Mouse (Mus musculus): ENCODE measurements around the gene Gm21789.
"Not testable (repeated sequence)": the region's sequence is repeated elsewhere in the genome, so short reads cannot be mapped to it uniquely, and the experiment has no call there.

The Gm21789 gene

GRCm38 (mm10) chrX:32941468-32941867 is at the start of gene Gm21789:
TSS of gene Gm21789 (plus strand) at chrX:32941768.
- not testable (repeated sequence) for DNase-seq

- not testable (repeated sequence) for DNase-seq
These were observed 47.2 kb upstream of the Gm21789 start, which contains the start of gene Btbd35f30 for GRCm38 (mm10) chrX:32894325-32894724. TSS of gene Btbd35f30 (plus strand) at chrX:32894625.

- DNase-seq, result not testable (repeated sequence)
These were observed 32.0 kb downstream of the Gm21789 start, which contains the start of gene Btbd35f5 for GRCm38 (mm10) chrX:32973597-32973996. TSS of gene Btbd35f5 (plus strand) at chrX:32973897.
